Mouse (Mus musculus): Measurements from ENCODE around the gene Etv6.

- no peak for TF ChIP-seq CTCF (IDR thresholded peaks at IDR 0.05; ENCODE audit: control insufficient read depth, insufficient read depth, insufficient replicate concordance, low read depth, low read length)
- TF ChIP-seq POLR2A (IDR thresholded peaks at IDR 0.05; ENCODE audit: control insufficient read depth, low read depth, low read length), result no peak
These were observed 74.7 kb downstream of the Etv6 start for GRCm38 (mm10) chr6:134110206-134110605.

Measured in testis, adult 2 months (tissue).